Mouse (Mus musculus) ES-E14 (cell line): ENCODE results near the gene Prap1. TPM values are rescaled to one million over a fixed set of nuclear protein-coding genes. Genes with fewer than 3 reads are reported as not detected.

Source experiments
- DNase-seq: peaks from one replicate; pipeline ENCODE4 v3.0.0-alpha.2; 2013; ENCODE audit warnings: low read depth, low spot score
- H3K27ac ChIP-seq: 2 replicates; pipeline ENCODE4 v1.5.1; 2012; ENCODE audit warnings: low read depth, mild to moderate bottlenecking, low read length, moderate library complexity, mixed read lengths; ENCODE audit not compliant: poor library complexity, insufficient read depth, severe bottlenecking
- H3K36me3 ChIP-seq: 2 replicates; pipeline ENCODE4 v1.6.1; 2012; ENCODE audit warnings: mild to moderate bottlenecking, low read length, moderate library complexity, mixed read lengths; ENCODE audit not compliant: control insufficient read depth, poor library complexity, insufficient read depth, severe bottlenecking
- H3K4me1 ChIP-seq, 2 experiments: fragments of 150-350 bp in 1 of 2; sonication (generic) in 1 of 2; 2 replicates each; pipeline ENCODE4 v1.6.1; 2012; ENCODE audit warnings: low read length in 2 of 2, mild to moderate bottlenecking in 1 of 2, mixed read lengths in 1 of 2; ENCODE audit not compliant: control insufficient read depth in 2 of 2, insufficient read depth in 2 of 2, poor library complexity in 1 of 2
- H3K4me3 ChIP-seq, 2 experiments: fragments of 150-350 bp in 1 of 2; sonication (generic) in 1 of 2; 2 replicates each; pipeline ENCODE4 v1.5.1; 2012; ENCODE audit warnings: low read length in 2 of 2, low read depth in 1 of 2, mild to moderate bottlenecking in 1 of 2, mixed read lengths in 1 of 2; ENCODE audit not compliant: insufficient read depth in 1 of 2, poor library complexity in 1 of 2, severe bottlenecking in 1 of 2
- H3K9ac ChIP-seq: 2 replicates; pipeline ENCODE4 v1.6.1; 2012; ENCODE audit warnings: low read depth, mild to moderate bottlenecking, low read length, mixed read lengths; ENCODE audit not compliant: poor library complexity, insufficient read depth, severe bottlenecking
- H3K9me3 ChIP-seq: fragments of 150-350 bp; sonication (generic); 2 replicates; pipeline ENCODE4 v1.6.1; 2012; ENCODE audit warnings: low read depth, mild to moderate bottlenecking, low read length; ENCODE audit not compliant: control insufficient read depth, insufficient read depth
- CHD2 ChIP-seq: IDR thresholded peaks from 2 replicates; pipeline ENCODE4 v1.6.1; 2014; ENCODE audit warnings: mild to moderate bottlenecking, low read depth, low read length, inconsistent platforms
- HCFC1 ChIP-seq: IDR thresholded peaks from 2 replicates; pipeline ENCODE4 v1.6.1; 2012; ENCODE audit warnings: low read length, inconsistent platforms, borderline replicate concordance; ENCODE audit not compliant: insufficient read depth
- MAFK ChIP-seq: IDR thresholded peaks from 2 replicates; pipeline ENCODE4 v1.6.1; 2014; ENCODE audit warnings: mild to moderate bottlenecking, low read depth, low read length, inconsistent platforms; ENCODE audit not compliant: insufficient read depth
- ZC3H11A ChIP-seq: IDR thresholded peaks from 2 replicates; pipeline ENCODE4 v1.6.1; 2012; ENCODE audit warnings: low read depth, mild to moderate bottlenecking, inconsistent platforms, low read length, borderline replicate concordance
- ZNF384 ChIP-seq: IDR thresholded peaks from 2 replicates; pipeline ENCODE4 v1.6.1; 2012; ENCODE audit warnings: low read depth, low read length, inconsistent platforms
- in situ Hi-C, 2 experiments: fragments of 600-800 bp; cut with MboI; formaldehyde crosslinking; loops; one replicate each; pipeline ENCODE4 v1.15.1; 2025; ENCODE audit warnings: low sequenced_read_pairs in 2 of 2, inconsistent platforms in 1 of 2; ENCODE audit not compliant: unreplicated experiment in 2 of 2
- total RNA-seq: library from RNA; depleted of rRNA; stranded (reverse); fragments of 300-350 nt; gene quantifications from 2 replicates; pipeline ENCODE4 v1.2.3, GENCODE M21; 2012; rRNA removed

Gene Prap1
- total RNA-seq, 1 experiment: 0.49 TPM

DNA sequence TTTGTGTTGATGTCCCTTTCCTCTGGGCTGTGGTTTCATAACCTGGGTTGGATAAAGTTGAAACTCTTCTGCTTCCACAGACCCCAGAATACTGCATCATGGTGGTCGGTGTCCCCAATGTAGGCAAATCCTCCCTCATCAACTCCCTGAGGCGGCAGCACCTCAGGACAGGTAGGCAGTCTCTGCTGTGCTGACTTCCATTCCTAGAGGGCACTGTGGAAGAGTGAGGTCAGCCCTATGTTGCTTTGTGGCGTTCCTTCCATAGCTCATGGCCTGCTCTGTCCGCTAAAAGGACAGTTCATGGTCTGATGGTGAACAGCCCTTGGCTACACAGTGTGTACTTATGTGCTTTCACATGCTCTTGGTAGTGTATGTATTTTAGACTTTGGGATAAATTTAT lies 51.4 kb downstream of the Prap1 start:
- Histone ChIP-seq H3K9me3 (no peaks in the 10 kb centered on the region), H3K27ac (no peak overlapping the region), H3K4me3 (no peak overlapping the region), H3K36me3 (peaks cover 8% of the 10 kb centered on the region; the same call in 1 of the 2 replicates), H3K9ac (no peak overlapping the region), H3K4me1 (no peaks in the 10 kb centered on the region)
- DNase-seq: no peak
- TF ChIP-seq MAFK: no peak
- no peak for TF ChIP-seq CHD2
- no peak for TF ChIP-seq HCFC1
- TF ChIP-seq ZNF384: no peak
- TF ChIP-seq ZC3H11A: no peak
- in situ Hi-C loops: loop anchor here in 1 of 2 experiments (5.0 kb wide), 1 partner anchor 62 kb away; the partner anchor contains the start of gene Caly

Other genes starting within 250 kb of the Prap1 start
- gene Kndc1, start 198.7 kb upstream of the Prap1 start, total RNA-seq: 2.3 and 5.3 TPM in 2 replicates
- gene Utf1, start 149.6 kb upstream of the Prap1 start, total RNA-seq: 147 and 174 TPM in 2 replicates
- gene 6430531B16Rik, start 114.6 kb upstream of the Prap1 start, total RNA-seq: 1.8 TPM in 2 replicates
- gene Adam8, start 100.8 kb upstream of the Prap1 start, total RNA-seq: 7.6 and 8.3 TPM in 2 replicates
- gene Zfp511, start 57.0 kb upstream of the Prap1 start, total RNA-seq: 27.1 and 29.6 TPM in 2 replicates
- 28.1 and 29.0 TPM in 2 replicates for gene Tubgcp2, start 56.7 kb upstream of the Prap1 start, total RNA-seq
- 0.16 and 0.27 TPM in 2 replicates for gene Msx3, start 44.3 kb upstream of the Prap1 start, total RNA-seq
- gene Caly, start 10.8 kb upstream of the Prap1 start, total RNA-seq: 0.26 TPM in 1 of 2 replicates, not detected in the other
- gene Fuom, start 9.0 kb downstream of the Prap1 start, total RNA-seq: 6.6 and 11.9 TPM in 2 replicates
- 9.1 and 15.5 TPM in 2 replicates for gene Paox, start 22.4 kb downstream of the Prap1 start, total RNA-seq
- gene Echs1, start 23.1 kb downstream of the Prap1 start, total RNA-seq: 47.0 and 58.3 TPM in 2 replicates
- 21.0 and 23.0 TPM in 2 replicates for gene Mtg1, start 44.2 kb downstream of the Prap1 start, total RNA-seq
- 0.27 and 0.48 TPM in 2 replicates for gene Sprn, start 61.5 kb downstream of the Prap1 start, total RNA-seq
- gene Olfr522, start 71.4 kb downstream of the Prap1 start, total RNA-seq: not detected in 2 replicates
- not detected in 2 replicates for gene Olfr523, start 79.8 kb downstream of the Prap1 start, total RNA-seq
- not detected in 2 replicates for gene Olfr524, start 112.6 kb downstream of the Prap1 start, total RNA-seq
- gene Cd163l1, start 124.9 kb downstream of the Prap1 start, total RNA-seq: not detected in 2 replicates
- gene 5830411N06Rik, start 153.9 kb downstream of the Prap1 start, total RNA-seq: not detected in 2 replicates
- gene Olfr525, start 227.5 kb downstream of the Prap1 start, total RNA-seq: not detected in 2 replicates
- gene Olfr527, start 240.6 kb downstream of the Prap1 start, total RNA-seq: not detected in 2 replicates